Mouse (Mus musculus): Measurements from ENCODE around the gene Mospd3. TPM values are rescaled to one million over a fixed set of nuclear protein-coding genes. Genes with fewer than 3 reads are reported as not detected.
A peak's percentile ranks its signal among the peaks of the same experiment; 100 is the strongest.
"Not testable (repeated sequence)": the region's sequence is repeated elsewhere in the genome, so short reads cannot be mapped to it uniquely, and the experiment has no call there.

Gene Mospd3
- polyA plus RNA-seq, 1 experiment from 2014 or later, result 30.4 TPM

- peak within 1 kb of the TSS; percentile 87 for H3K9ac ChIP-seq (ENCODE audit: low read length)
- H3K4me2 ChIP-seq (ENCODE audit: low read depth, low read length), result peak within 1 kb of the TSS; percentile 71
- H3K36me3 ChIP-seq (ENCODE audit: control insufficient read depth, insufficient read depth, low read length), result peaks cover 2% of the 10 kb centered on the region
- H3K4me3 ChIP-seq (ENCODE audit: low read length), result peak within 1 kb of the TSS; percentile 91
- peak; percentile 97 for ATAC-seq (ENCODE audit: low read depth)
- H3K4me1 ChIP-seq (replicated peaks; ENCODE audit: control insufficient read depth, insufficient read depth, low read length), result peaks cover 37% of the 10 kb centered on the region
- no peaks in the 10 kb centered on the region for H3K9me3 ChIP-seq (ENCODE audit: control insufficient read depth, low read length)
- WGBS, result 0% methylated on average over 45 of the region's 46 CpGs
- H3K27me3 ChIP-seq (ENCODE audit: control insufficient read depth, insufficient read depth, low read depth, low read length), result no peaks in the 10 kb centered on the region
- H3K27ac ChIP-seq (ENCODE audit: low read length), result peak within 1 kb of the TSS; percentile 99
Measured at GRCm38 (mm10) chr5:137628498-137629305, 27.8 kb upstream of the Mospd3 start, which contains the start of the genes Fbxo24, Lrch4 and Gm20605. TSS of gene Fbxo24 (minus strand) at chr5:137629002. TSS of gene Lrch4 (plus strand) at chr5:137629121. TSS of gene Gm20605 (plus strand) at chr5:137629175.

DNA sequence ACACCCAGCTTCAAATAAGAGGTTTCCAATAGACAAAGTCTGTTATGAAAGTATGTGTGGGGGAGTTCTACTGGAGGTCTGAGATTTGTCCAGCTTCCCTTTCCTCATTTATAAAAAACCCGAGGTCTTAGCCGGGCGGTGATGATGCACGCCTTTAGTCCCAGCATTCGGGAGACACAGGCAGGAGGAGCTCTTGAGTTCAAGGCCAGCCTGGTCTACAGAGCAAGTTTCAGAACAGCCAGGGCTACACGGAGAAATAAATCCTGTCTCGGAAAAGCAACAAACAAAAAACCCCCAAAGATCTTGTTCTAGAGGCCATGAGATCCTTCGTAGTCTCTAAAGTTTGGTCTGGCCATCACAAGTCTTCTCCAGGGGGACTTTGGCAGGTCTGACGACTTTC lies 27.1 kb upstream of the Mospd3 start:
- WGBS, result 2% methylated on average over 9 of the region's 9 CpGs
- Histone ChIP-seq H3K27ac (ENCODE audit: low read length) (peak overlapping the region; percentile 90), H3K4me1 (replicated peaks; ENCODE audit: control insufficient read depth, insufficient read depth, low read length) (peaks cover 30% of the 10 kb centered on the region), H3K27me3 (ENCODE audit: control insufficient read depth, insufficient read depth, low read depth, low read length) (no peaks in the 10 kb centered on the region), H3K9ac (ENCODE audit: low read length) (peak overlapping the region; percentile 74), H3K36me3 (ENCODE audit: control insufficient read depth, insufficient read depth, low read length) (no peaks in the 10 kb centered on the region), H3K9me3 (ENCODE audit: control insufficient read depth, low read length) (no peaks in the 10 kb centered on the region), H3K4me2 (ENCODE audit: low read depth, low read length) (peak overlapping the region; percentile 71), H3K4me3 (ENCODE audit: low read length) (peak overlapping the region; percentile 67)
- no peak for ATAC-seq (ENCODE audit: low read depth)

DNA sequence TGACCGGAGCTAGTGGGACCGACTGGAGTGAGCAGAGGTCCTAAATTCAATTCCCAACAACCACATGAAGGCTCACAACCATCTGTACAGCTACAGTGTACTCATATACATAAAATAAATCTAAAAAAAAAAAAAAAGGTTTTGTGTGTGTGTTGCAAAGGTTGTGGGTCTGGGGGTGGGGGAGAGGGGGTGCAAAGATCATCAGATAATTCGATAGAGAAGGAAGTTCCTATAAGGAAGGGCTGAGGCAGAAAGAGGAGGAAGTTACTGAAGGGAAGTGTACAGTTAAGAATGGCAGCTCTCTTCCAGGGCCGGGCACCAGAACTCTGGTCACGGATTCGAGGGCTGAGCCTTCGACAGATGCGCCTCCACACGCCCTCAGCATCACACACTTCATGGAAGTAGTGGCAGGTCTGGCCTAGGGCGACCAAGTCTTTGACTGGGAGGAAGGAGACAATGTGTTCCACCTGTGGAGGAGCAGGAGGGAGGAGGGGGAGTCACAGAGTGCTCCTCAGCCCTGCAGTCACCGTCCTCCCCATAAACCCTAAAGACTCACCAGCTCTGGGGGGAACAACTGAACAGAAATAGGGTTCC lies 23.2 kb upstream of the Mospd3 start:
- peaks cover 3% of the 10 kb centered on the region; the same call in 1 of the 2 replicates for H3K4me1 ChIP-seq (replicated peaks; ENCODE audit: control insufficient read depth, insufficient read depth, low read length)
- H3K4me2 ChIP-seq (ENCODE audit: low read depth, low read length), result no peak overlapping the region
- no peak for ATAC-seq (ENCODE audit: low read depth)
- H3K9me3 ChIP-seq (ENCODE audit: control insufficient read depth, low read length), result no peaks in the 10 kb centered on the region
- no peaks in the 10 kb centered on the region for H3K36me3 ChIP-seq (ENCODE audit: control insufficient read depth, insufficient read depth, low read length)
- no peaks in the 10 kb centered on the region for H3K27me3 ChIP-seq (ENCODE audit: control insufficient read depth, insufficient read depth, low read depth, low read length)
- WGBS, result 73% methylated on average over 11 of the region's 11 CpGs
- no peak overlapping the region for H3K9ac ChIP-seq (ENCODE audit: low read length)
- H3K27ac ChIP-seq (ENCODE audit: low read length), result no peak overlapping the region
- no peak overlapping the region for H3K4me3 ChIP-seq (ENCODE audit: low read length)

- no peaks in the 10 kb centered on the region for H3K36me3 ChIP-seq (ENCODE audit: control insufficient read depth, insufficient read depth, low read length)
- H3K4me1 ChIP-seq (replicated peaks; ENCODE audit: control insufficient read depth, insufficient read depth, low read length), result peaks cover 15% of the 10 kb centered on the region
- WGBS, result 74% methylated on average over 7 of the region's 7 CpGs
- H3K27me3 ChIP-seq (ENCODE audit: control insufficient read depth, insufficient read depth, low read depth, low read length), result no peaks in the 10 kb centered on the region
- H3K27ac ChIP-seq (ENCODE audit: low read length), result no peak overlapping the region
- H3K9ac ChIP-seq (ENCODE audit: low read length), result no peak overlapping the region
- ATAC-seq (ENCODE audit: low read depth), result no peak
- H3K4me2 ChIP-seq (ENCODE audit: low read depth, low read length), result no peak overlapping the region
- no peaks in the 10 kb centered on the region for H3K9me3 ChIP-seq (ENCODE audit: control insufficient read depth, low read length)
- no peak overlapping the region for H3K4me3 ChIP-seq (ENCODE audit: low read length)
Measured at GRCm38 (mm10) chr5:137615347-137615746, 14.5 kb upstream of the Mospd3 start.

- H3K9me3 ChIP-seq (ENCODE audit: control insufficient read depth, low read length); H3K4me2 ChIP-seq (ENCODE audit: low read depth, low read length); H3K9ac ChIP-seq (ENCODE audit: low read length); H3K27me3 ChIP-seq (ENCODE audit: control insufficient read depth, insufficient read depth, low read depth, low read length); H3K27ac ChIP-seq (ENCODE audit: low read length); ATAC-seq (ENCODE audit: low read depth); H3K36me3 ChIP-seq (ENCODE audit: control insufficient read depth, insufficient read depth, low read length); H3K4me3 ChIP-seq (ENCODE audit: low read length): not testable (repeated sequence)
- H3K4me1 ChIP-seq (replicated peaks; ENCODE audit: control insufficient read depth, insufficient read depth, low read length), result peaks cover 19% of the 10 kb centered on the region
- 82% methylated on average over 2 of the region's 2 CpGs for WGBS
Measured at GRCm38 (mm10) chr5:137614921-137615320, 14.1 kb upstream of the Mospd3 start.

DNA sequence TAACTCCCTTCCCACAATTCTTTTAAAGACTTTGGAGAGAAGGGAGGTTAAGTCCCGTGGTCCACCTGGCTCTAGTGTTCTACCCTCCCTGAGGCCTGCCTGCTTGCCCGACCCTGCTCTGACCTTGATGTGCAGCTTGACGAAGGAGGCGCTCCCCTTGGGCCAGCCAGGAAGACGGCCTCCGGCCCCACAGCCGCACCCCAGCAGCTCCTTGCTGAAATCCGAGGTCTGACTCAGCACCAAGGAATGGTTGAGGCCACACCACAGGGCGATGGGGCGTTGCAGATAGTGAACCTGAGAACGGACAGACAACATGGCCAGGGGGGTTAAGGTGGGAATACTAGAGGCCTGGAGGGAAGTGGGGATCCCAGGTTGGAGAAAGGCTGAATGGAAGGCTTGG lies 12.7 kb upstream of the Mospd3 start, which contains the start of gene Pcolce:
TSS of gene Pcolce (minus strand) at position 235 of the 400 bp plus-strand sequence.
- peaks cover 29% of the 10 kb centered on the region for H3K4me1 ChIP-seq (replicated peaks; ENCODE audit: control insufficient read depth, insufficient read depth, low read length)
- no peak for ATAC-seq (ENCODE audit: low read depth)

GRCm38 (mm10) chr5:137613076-137613475 lies 12.2 kb upstream of the Mospd3 start:
- no peak overlapping the region for H3K4me3 ChIP-seq (ENCODE audit: low read length)
- H3K36me3 ChIP-seq (ENCODE audit: control insufficient read depth, insufficient read depth, low read length), result no peaks in the 10 kb centered on the region
- no peak overlapping the region for H3K27ac ChIP-seq (ENCODE audit: low read length)
- no peak overlapping the region for H3K4me2 ChIP-seq (ENCODE audit: low read depth, low read length)
- no peak for ATAC-seq (ENCODE audit: low read depth)
- peaks cover 34% of the 10 kb centered on the region for H3K4me1 ChIP-seq (replicated peaks; ENCODE audit: control insufficient read depth, insufficient read depth, low read length)
- no peaks in the 10 kb centered on the region for H3K9me3 ChIP-seq (ENCODE audit: control insufficient read depth, low read length)
- 70% methylated on average over 5 of the region's 5 CpGs for WGBS
- H3K9ac ChIP-seq (ENCODE audit: low read length), result no peak overlapping the region; the same call in 1 of the 2 replicates
- no peaks in the 10 kb centered on the region for H3K27me3 ChIP-seq (ENCODE audit: control insufficient read depth, insufficient read depth, low read depth, low read length)

More for the DNA sequence above, 12.7 kb upstream of the Mospd3 start, which contains the start of gene Pcolce:
- Histone ChIP-seq H3K4me3 (ENCODE audit: low read length) (no peak within 1 kb of the TSS), H3K27me3 (ENCODE audit: control insufficient read depth, insufficient read depth, low read depth, low read length) (no peaks in the 10 kb centered on the region), H3K27ac (ENCODE audit: low read length) (no peak within 1 kb of the TSS), H3K9me3 (ENCODE audit: control insufficient read depth, low read length) (no peaks in the 10 kb centered on the region), H3K9ac (ENCODE audit: low read length) (peak within 1 kb of the TSS; percentile 46), H3K36me3 (ENCODE audit: control insufficient read depth, insufficient read depth, low read length) (no peaks in the 10 kb centered on the region), H3K4me2 (ENCODE audit: low read depth, low read length) (no peak within 1 kb of the TSS)
- 53% methylated on average over 11 of the region's 11 CpGs for WGBS

DNA sequence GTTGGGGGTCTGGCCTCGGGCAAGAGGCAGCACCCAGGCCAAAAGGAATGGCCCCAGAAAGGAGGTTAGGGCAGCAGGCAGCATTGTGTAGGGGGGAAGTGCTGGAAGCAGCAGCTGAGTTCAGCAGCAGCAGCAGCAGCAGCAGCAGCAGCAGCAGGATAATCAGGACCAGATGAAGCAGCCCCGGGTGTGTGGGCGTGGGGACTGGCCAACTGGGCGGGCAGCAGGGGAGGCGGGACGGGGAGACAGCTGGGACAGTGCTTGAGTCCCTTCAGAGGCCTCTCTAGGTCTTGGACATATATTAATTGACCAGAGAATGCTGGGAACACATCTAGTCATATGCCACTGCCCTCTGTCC lies 10.4 kb upstream of the Mospd3 start:
- ATAC-seq (ENCODE audit: low read depth), result peak; percentile 82
- H3K9me3 ChIP-seq (ENCODE audit: control insufficient read depth, low read length), result no peaks in the 10 kb centered on the region
- no peaks in the 10 kb centered on the region; the same call in 1 of the 2 replicates for H3K36me3 ChIP-seq (ENCODE audit: control insufficient read depth, insufficient read depth, low read length)
- peak overlapping the region; percentile 67 for H3K9ac ChIP-seq (ENCODE audit: low read length)
- peak overlapping the region; percentile 48 for H3K4me3 ChIP-seq (ENCODE audit: low read length)
- peak overlapping the region; percentile 96 for H3K27ac ChIP-seq (ENCODE audit: low read length)
- WGBS, result 11% methylated on average over 6 of the region's 6 CpGs
- H3K4me1 ChIP-seq (replicated peaks; ENCODE audit: control insufficient read depth, insufficient read depth, low read length), result peaks cover 36% of the 10 kb centered on the region
- H3K4me2 ChIP-seq (ENCODE audit: low read depth, low read length), result peak overlapping the region; percentile 61
- H3K27me3 ChIP-seq (ENCODE audit: control insufficient read depth, insufficient read depth, low read depth, low read length), result no peaks in the 10 kb centered on the region

- Histone ChIP-seq H3K27ac (ENCODE audit: low read length) (peak overlapping the region; percentile 96), H3K9ac (ENCODE audit: low read length) (peak overlapping the region; percentile 67), H3K36me3 (ENCODE audit: control insufficient read depth, insufficient read depth, low read length) (no peaks in the 10 kb centered on the region; the same call in 1 of the 2 replicates), H3K9me3 (ENCODE audit: control insufficient read depth, low read length) (no peaks in the 10 kb centered on the region), H3K4me2 (ENCODE audit: low read depth, low read length) (peak overlapping the region; percentile 61), H3K4me3 (ENCODE audit: low read length) (peak overlapping the region; percentile 48), H3K4me1 (replicated peaks; ENCODE audit: control insufficient read depth, insufficient read depth, low read length) (peaks cover 36% of the 10 kb centered on the region), H3K27me3 (ENCODE audit: control insufficient read depth, insufficient read depth, low read depth, low read length) (no peaks in the 10 kb centered on the region)
- peak; percentile 86 for ATAC-seq (ENCODE audit: low read depth)
- 8% methylated on average over 12 of the region's 12 CpGs for WGBS
Measured at GRCm38 (mm10) chr5:137610548-137611244, 9.8 kb upstream of the Mospd3 start.

All from lung, embryonic 16.5 days (tissue).